Mouse (Mus musculus) limb, embryonic 11.5 days (tissue): ENCODE results near the gene Gm13279. TPM values are rescaled to one million over a fixed set of nuclear protein-coding genes. Genes with fewer than 3 reads are reported as not detected.

ENCODE experiments used
- ATAC-seq: fragments of 200-750 bp; cut with Nextera tagmentation; 2 replicates; pipeline ENCODE4 v1.8.0; 2017; ENCODE audit warnings: low read depth; ENCODE audit not compliant: insufficient number of reproducible peaks, low FRiP score, low TSS enrichment
- DNase-seq: peaks from one replicate; pipeline ENCODE4 v3.0.0-alpha.2; 2015; ENCODE audit warnings: low spot score
- H3K27ac ChIP-seq: fragments of 300-500 bp; sonication (generic); replicated peaks from 2 replicates; pipeline ENCODE4 v1.5.1; 2014; ENCODE audit warnings: low read depth, mild to moderate bottlenecking, low read length
- H3K27me3 ChIP-seq: fragments of 300-500 bp; sonication (generic); 2 replicates; pipeline ENCODE4 v1.6.1; 2014; ENCODE audit warnings: mild to moderate bottlenecking, low read length, mixed read lengths; ENCODE audit not compliant: control insufficient read depth, insufficient read depth
- H3K36me3 ChIP-seq: fragments of 300-500 bp; sonication (generic); 2 replicates; pipeline ENCODE4 v1.6.1; 2014; ENCODE audit warnings: mild to moderate bottlenecking, low read length, moderate library complexity, mixed read lengths; ENCODE audit not compliant: control insufficient read depth, insufficient read depth
- H3K4me1 ChIP-seq: fragments of 300-500 bp; sonication (generic); 2 replicates; pipeline ENCODE4 v1.6.1; 2014; ENCODE audit warnings: low read length, mixed read lengths; ENCODE audit not compliant: control insufficient read depth, insufficient read depth
- H3K4me2 ChIP-seq: fragments of 300-500 bp; sonication (generic); 2 replicates; pipeline ENCODE4 v1.6.1; 2014; ENCODE audit warnings: low read depth, mild to moderate bottlenecking, moderate library complexity; ENCODE audit not compliant: severe bottlenecking
- H3K4me3 ChIP-seq: fragments of 300-500 bp; sonication (generic); 2 replicates; pipeline ENCODE4 v1.5.1; 2014; ENCODE audit warnings: low read depth, low read length
- H3K9ac ChIP-seq: fragments of 300-500 bp; sonication (generic); 2 replicates; pipeline ENCODE4 v1.6.1; 2014; ENCODE audit warnings: mild to moderate bottlenecking, low read length
- H3K9me3 ChIP-seq: fragments of 300-500 bp; sonication (generic); 2 replicates; pipeline ENCODE4 v1.6.1; 2016; ENCODE audit warnings: low read length; ENCODE audit not compliant: control insufficient read depth
- WGBS: fragments of 180-500 bp; shearing (Covaris S2); extraction: QIAGEN DNeasy Blood & Tissue Kit; methylation state at CpG from one replicate; pipeline ENCODE4 v1.1.7; 2014; 5-methylcytosine and 5-hydroxymethylcytosine counted together
- polyA plus RNA-seq: library from polyadenylated mRNA; unstranded; fragments of >200 nt; fragmentation: Nextera tagmentation; extraction: Ambion mirVana; gene quantifications from 2 replicates; pipeline ENCODE4 v1.2.1, GENCODE M21; 2014

The Gm13279 gene
- polyA plus RNA-seq, 1 experiment from 2014 or later: not detected

- no peak within 1 kb of the TSS for H3K27ac ChIP-seq
- H3K4me3 ChIP-seq: no peak within 1 kb of the TSS
- no peak within 1 kb of the TSS for H3K9ac ChIP-seq
- H3K9me3 ChIP-seq: no peaks in the 10 kb centered on the region
- no peak within 1 kb of the TSS for H3K4me2 ChIP-seq
- ATAC-seq (no peak), DNase-seq (no peak)
- no peaks in the 10 kb centered on the region for H3K27me3 ChIP-seq
- H3K4me1 ChIP-seq: no peaks in the 10 kb centered on the region
- H3K36me3 ChIP-seq: no peaks in the 10 kb centered on the region
- WGBS: 64% methylated on average over 2 of the region's 2 CpGs
These were observed 44.3 kb downstream of the Gm13279 start, which contains the start of gene Ifna4 for GRCm38 (mm10) chr4:88841438-88841911. Gene Ifna4, plus strand, starts transcription at chr4:88841861.

GRCm38 (mm10) chr4:88845334-88845733 is 48.1 kb downstream of the Gm13279 start:
- H3K4me1 ChIP-seq: no peaks in the 10 kb centered on the region
- no peak overlapping the region for H3K4me3 ChIP-seq
- no peak overlapping the region for H3K9ac ChIP-seq
- H3K4me2 ChIP-seq: no peak overlapping the region
- 70% methylated on average over 2 of the region's 2 CpGs for WGBS
- no peaks in the 10 kb centered on the region for H3K36me3 ChIP-seq
- ATAC-seq (no peak), DNase-seq (no peak)
- H3K27me3 ChIP-seq: no peaks in the 10 kb centered on the region
- H3K9me3 ChIP-seq: no peaks in the 10 kb centered on the region
- H3K27ac ChIP-seq: no peak overlapping the region

Other genes starting within 250 kb of the Gm13279 start
- not detected in 2 replicates for gene Ifna15, start 239.2 kb upstream of the Gm13279 start, polyA plus RNA-seq
- gene Ifna14, start 225.6 kb upstream of the Gm13279 start, polyA plus RNA-seq: not detected in 2 replicates
- gene Ifna9, start 205.0 kb upstream of the Gm13279 start, polyA plus RNA-seq: not detected in 2 replicates
- not detected in 2 replicates for gene Ifna12, start 194.0 kb upstream of the Gm13279 start, polyA plus RNA-seq
- gene C87499, start 163.0 kb upstream of the Gm13279 start, polyA plus RNA-seq: not detected in 2 replicates
- gene Ifna13, start 152.9 kb upstream of the Gm13279 start, polyA plus RNA-seq: not detected in 2 replicates
- not detected in 2 replicates for gene Ifna16, start 120.5 kb upstream of the Gm13279 start, polyA plus RNA-seq
- not detected in 2 replicates for gene Ifna2, start 113.5 kb upstream of the Gm13279 start, polyA plus RNA-seq
- gene Ifnab, start 106.0 kb upstream of the Gm13279 start, polyA plus RNA-seq: not detected in 2 replicates
- 0.81 and 1.5 TPM in 2 replicates for gene Gm26566, start 75.6 kb upstream of the Gm13279 start, polyA plus RNA-seq
- gene Klhl9, start 74.9 kb upstream of the Gm13279 start, polyA plus RNA-seq: 139 and 140 TPM in 2 replicates
- gene Gm13271, start 42.5 kb upstream of the Gm13279 start, polyA plus RNA-seq: not detected in 2 replicates
- 0.13 TPM in 1 of 2 replicates, not detected in the other for gene Gm13283, start 37.3 kb upstream of the Gm13279 start, polyA plus RNA-seq
- 0.38 TPM in 1 of 2 replicates, not detected in the other for gene Gm13290, start 23.6 kb upstream of the Gm13279 start, polyA plus RNA-seq
- gene Gm13289, start 20.5 kb upstream of the Gm13279 start, polyA plus RNA-seq: not detected in 2 replicates
- gene Gm13272, start 17.5 kb upstream of the Gm13279 start, polyA plus RNA-seq: not detected in 2 replicates
- gene Ifnz, start 15.3 kb upstream of the Gm13279 start, polyA plus RNA-seq: not detected in 2 replicates
- not detected in 2 replicates for gene Gm13276, start 11.7 kb upstream of the Gm13279 start, polyA plus RNA-seq
- gene Gm13277, start 8.8 kb upstream of the Gm13279 start, polyA plus RNA-seq: not detected in 2 replicates
- not detected in 2 replicates for gene Gm13278, start 5.8 kb upstream of the Gm13279 start, polyA plus RNA-seq
- not detected in 2 replicates for gene Gm13275, start 2.9 kb upstream of the Gm13279 start, polyA plus RNA-seq
- 1.1 and 1.4 TPM in 2 replicates for gene Gm13285, start 2.3 kb downstream of the Gm13279 start, polyA plus RNA-seq
- gene Gm13287, start 5.9 kb downstream of the Gm13279 start, polyA plus RNA-seq: not detected in 2 replicates
- gene Gm13288, start 8.1 kb downstream of the Gm13279 start, polyA plus RNA-seq: not detected in 2 replicates
- gene Ifna7, start 18.8 kb downstream of the Gm13279 start, polyA plus RNA-seq: not detected in 2 replicates
- gene Ifna11, start 22.6 kb downstream of the Gm13279 start, polyA plus RNA-seq: not detected in 2 replicates
- gene Ifna6, start 30.0 kb downstream of the Gm13279 start, polyA plus RNA-seq: not detected in 2 replicates
- not detected in 2 replicates for gene Ifna5, start 38.1 kb downstream of the Gm13279 start, polyA plus RNA-seq
- gene Ifna4, start 44.5 kb downstream of the Gm13279 start, polyA plus RNA-seq: not detected in 2 replicates
- gene Ifna1, start 52.7 kb downstream of the Gm13279 start, polyA plus RNA-seq: not detected in 2 replicates
- not detected in 2 replicates for gene Ifne, start 82.8 kb downstream of the Gm13279 start, polyA plus RNA-seq